Mouse (Mus musculus): ENCODE measurements around the gene Atcay. TPM values are rescaled to one million over a fixed set of nuclear protein-coding genes. Genes with fewer than 3 reads are reported as not detected.

Gene Atcay
- total and polyA plus RNA-seq, 3 experiments = 0.06 to 0.08 TPM; not detected in 1

- in situ Hi-C loops (cut with MboI; ENCODE audit: low pct_ligation_motif_present, low pct_unique_long_range_greater_than_20kb, low sequenced_read_pairs) (no loop called here), dilution Hi-C loops (cut with MboI; ENCODE audit: extremely low pct_ligation_motif_present, extremely low pct_unique_long_range_greater_than_20kb, low sequenced_read_pairs) (no loop called here)
- Histone ChIP-seq H3K27ac (ENCODE audit: insufficient read depth, low read depth) (no peak overlapping the region), H3K4me3 (replicated peaks in 1 of 3; ENCODE audit: low read depth in 2 of 3, low read length in 2 of 3, poor library complexity in 1 of 3) (no peak overlapping the region), H3K27me3 (replicated peaks) (no peaks in the 10 kb centered on the region), H3K9me3 (replicated peaks; ENCODE audit: low read length) (no peaks in the 10 kb centered on the region), H3K79me2 (replicated peaks; ENCODE audit: control insufficient read depth, extremely low read depth, insufficient read depth, poor library complexity, severe bottlenecking) (no peaks in the 10 kb centered on the region), H3K4me1 (ENCODE audit: control insufficient read depth in 1 of 2, insufficient read depth in 2 of 2) (peaks cover 15 to 19% of the 10 kb centered on the region in 2 experiments), H3K9ac (ENCODE audit: insufficient read depth, low read depth) (no peak overlapping the region), H3K36me3 (replicated peaks in 1 of 2; ENCODE audit: control insufficient read depth in 1 of 2, insufficient read depth in 1 of 2, low read length in 1 of 2) (peaks cover 26 to 70% of the 10 kb centered on the region in 2 experiments), H3K4me2 (ENCODE audit: insufficient read depth, low read depth, poor library complexity, severe bottlenecking) (no peak overlapping the region)
- no peak for TF ChIP-seq NELFE (IDR thresholded peaks at IDR 0.05; ENCODE audit: low read depth, low read length)
- 0 out of 2 replicates have a peak, but pooled peaks have one; percentile 15 for TF ChIP-seq NRF1 (IDR thresholded peaks at IDR 0.05; ENCODE audit: low read depth, low read length)
- no peak for DNase-seq (ENCODE audit: extremely low read depth)
These were observed 18.8 kb upstream of the Atcay start for GRCm38 (mm10) chr10:81249442-81249841.

- peaks cover 26 to 79% of the 10 kb centered on the region in 2 experiments for H3K36me3 ChIP-seq (replicated peaks in 1 of 2; ENCODE audit: control insufficient read depth in 1 of 2, insufficient read depth in 1 of 2, low read length in 1 of 2)
- H3K9ac ChIP-seq (ENCODE audit: insufficient read depth, low read depth) = no peak overlapping the region
- H3K4me3 ChIP-seq (replicated peaks in 1 of 3; ENCODE audit: low read depth in 2 of 3, low read length in 2 of 3, poor library complexity in 1 of 3) = no peak overlapping the region
- TF ChIP-seq RAD21 (IDR thresholded peaks at IDR 0.05; ENCODE audit: low read depth, low read length) = no peak
- no peak for TF ChIP-seq TCF12 (IDR thresholded peaks at IDR 0.05; ENCODE audit: low read depth, low read length)
- TF ChIP-seq RCOR1 (conservative IDR thresholded peaks at IDR 0.05; ENCODE audit: low read depth, low read length) = no peak
- TF ChIP-seq POLR2A (IDR thresholded peaks at IDR 0.05; ENCODE audit: low read depth, low read length) = no peak
- H3K27me3 ChIP-seq (replicated peaks) = no peaks in the 10 kb centered on the region
- dilution Hi-C loops (cut with MboI; ENCODE audit: extremely low pct_ligation_motif_present, extremely low pct_unique_long_range_greater_than_20kb, low sequenced_read_pairs) = no loop called here
- no peaks in the 10 kb centered on the region for H3K9me3 ChIP-seq (replicated peaks; ENCODE audit: low read length)
- in situ Hi-C loops (cut with MboI; ENCODE audit: low pct_ligation_motif_present, low pct_unique_long_range_greater_than_20kb, low sequenced_read_pairs) = no loop called here
- H3K79me2 ChIP-seq (replicated peaks; ENCODE audit: control insufficient read depth, extremely low read depth, insufficient read depth, poor library complexity, severe bottlenecking) = no peaks in the 10 kb centered on the region
- peaks cover 16 to 22% of the 10 kb centered on the region in 2 experiments for H3K4me1 ChIP-seq (ENCODE audit: control insufficient read depth in 1 of 2, insufficient read depth in 2 of 2)
- no peak overlapping the region for H3K4me2 ChIP-seq (ENCODE audit: insufficient read depth, low read depth, poor library complexity, severe bottlenecking)
- no peak overlapping the region for H3K27ac ChIP-seq (ENCODE audit: insufficient read depth, low read depth)
- DNase-seq (ENCODE audit: extremely low read depth) = no peak
These were observed 17.2 kb upstream of the Atcay start for GRCm38 (mm10) chr10:81247804-81248203.

DNA sequence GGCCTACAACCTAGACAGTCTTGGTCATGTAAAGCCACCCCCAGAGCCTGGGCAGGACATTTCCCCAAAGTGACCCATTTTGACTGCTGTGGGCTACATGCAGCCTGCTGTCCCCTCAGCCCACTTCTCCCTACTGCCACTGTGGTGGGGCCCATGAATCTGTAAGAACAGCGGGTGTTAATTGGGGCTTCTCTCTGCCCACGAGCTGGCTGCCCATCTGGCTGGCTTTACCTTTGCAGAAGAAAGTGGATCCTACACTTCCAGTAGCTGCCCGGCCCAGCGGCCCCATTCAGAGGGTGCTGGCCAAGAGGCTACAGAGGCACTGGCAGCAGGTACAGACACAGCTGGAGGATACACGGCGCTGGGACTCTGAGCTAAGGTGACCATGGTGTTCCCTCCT lies 14.5 kb upstream of the Atcay start:
- dilution Hi-C loops (cut with MboI; ENCODE audit: extremely low pct_ligation_motif_present, extremely low pct_unique_long_range_greater_than_20kb, low sequenced_read_pairs) (no loop called here), in situ Hi-C loops (cut with MboI; ENCODE audit: low pct_ligation_motif_present, low pct_unique_long_range_greater_than_20kb, low sequenced_read_pairs) (no loop called here)
- no peaks in the 10 kb centered on the region for H3K79me2 ChIP-seq (replicated peaks; ENCODE audit: control insufficient read depth, extremely low read depth, insufficient read depth, poor library complexity, severe bottlenecking)
- no peak for TF ChIP-seq MEF2A (IDR thresholded peaks at IDR 0.05; ENCODE audit: borderline replicate concordance, low read depth, low read length)
- TF ChIP-seq USF2 (conservative IDR thresholded peaks at IDR 0.05; ENCODE audit: low read depth, low read length) = no peak
- no peak for TF ChIP-seq ZMIZ1 (IDR thresholded peaks at IDR 0.05; ENCODE audit: low read depth, low read length)
- H3K27ac ChIP-seq (ENCODE audit: insufficient read depth, low read depth) = no peak overlapping the region
- peaks cover 16 to 25% of the 10 kb centered on the region in 2 experiments for H3K4me1 ChIP-seq (ENCODE audit: control insufficient read depth in 1 of 2, insufficient read depth in 2 of 2)
- no peak overlapping the region for H3K9ac ChIP-seq (ENCODE audit: insufficient read depth, low read depth)
- H3K4me3 ChIP-seq (replicated peaks in 1 of 3; ENCODE audit: low read depth in 2 of 3, low read length in 2 of 3, poor library complexity in 1 of 3) = no peak overlapping the region
- H3K9me3 ChIP-seq (replicated peaks; ENCODE audit: low read length) = no peaks in the 10 kb centered on the region
- no peaks in the 10 kb centered on the region for H3K27me3 ChIP-seq (replicated peaks)
- H3K36me3 ChIP-seq (replicated peaks in 1 of 2; ENCODE audit: control insufficient read depth in 1 of 2, insufficient read depth in 1 of 2, low read length in 1 of 2) = peaks cover 21 to 73% of the 10 kb centered on the region in 2 experiments
- H3K4me2 ChIP-seq (ENCODE audit: insufficient read depth, low read depth, poor library complexity, severe bottlenecking) = no peak overlapping the region
- DNase-seq (ENCODE audit: extremely low read depth) = no peak

Data from CH12.LX (cell line).